Mouse (Mus musculus) MEL (cell line): ENCODE measurements at regions not wholly inside any gene's neighbourhood (a gene's known extent, or its start where the extent isn't known, plus 50 kb on each side); places are given as distances from the start of the nearest gene placed in this dataset.

ENCODE experiments used
- CTCF ChIP-seq, 3 experiments: IDR thresholded peaks in 2 of 3; conservative IDR thresholded peaks in 1 of 3; 2 replicates each; pipeline ENCODE4 v1.5.1; 2011 to 2012; ENCODE audit warnings: low read length in 3 of 3, low read depth in 2 of 3, mild to moderate bottlenecking in 2 of 3, improper control_type of control experiment in 1 of 3, inconsistent platforms in 1 of 3, mixed read lengths in 1 of 3, moderate library complexity in 1 of 3; ENCODE audit not compliant: control insufficient read depth in 1 of 3, insufficient read depth in 1 of 3, poor library complexity in 1 of 3, severe bottlenecking in 1 of 3
- E2F4 ChIP-seq: IDR thresholded peaks from 2 replicates; pipeline ENCODE4 v1.6.1; 2011; ENCODE audit warnings: low read depth, low read length, improper control_type of control experiment, borderline replicate concordance
- EP300 ChIP-seq, 2 experiments: IDR thresholded peaks; 2 replicates each; pipeline ENCODE4 v1.6.1; 2011; ENCODE audit warnings: improper control_type of control experiment in 2 of 2, low read length in 2 of 2, low read depth in 1 of 2, mild to moderate bottlenecking in 1 of 2
- MAX ChIP-seq: IDR thresholded peaks from 2 replicates; pipeline ENCODE4 v1.6.1; 2011; ENCODE audit warnings: low read length, improper control_type of control experiment
- MYC ChIP-seq: IDR thresholded peaks from 2 replicates; pipeline ENCODE4 v1.6.1; 2011; ENCODE audit warnings: low read depth, mild to moderate bottlenecking, low read length, improper control_type of control experiment, moderate library complexity
- POLR2A ChIP-seq, 2 experiments: IDR thresholded peaks; 2 replicates each; pipeline ENCODE4 v1.6.1; 2011 to 2012; ENCODE audit warnings: low read length in 2 of 2, mild to moderate bottlenecking in 2 of 2, control low read depth in 1 of 2, improper control_type of control experiment in 1 of 2, low read depth in 1 of 2, moderate library complexity in 1 of 2; ENCODE audit not compliant: control insufficient read depth in 1 of 2, insufficient read depth in 1 of 2, poor library complexity in 1 of 2
- SIN3A ChIP-seq: IDR thresholded peaks from 2 replicates; pipeline ENCODE4 v1.6.1; 2012; ENCODE audit warnings: low read length, improper control_type of control experiment, inconsistent platforms
- SMC3 ChIP-seq: IDR thresholded peaks from 2 replicates; pipeline ENCODE4 v1.6.1; 2011; ENCODE audit warnings: low read depth, low read length, improper control_type of control experiment
- TAL1 ChIP-seq: IDR thresholded peaks from 2 replicates; pipeline ENCODE4 v1.6.1; 2012; ENCODE audit warnings: mild to moderate bottlenecking, inconsistent platforms, low read length, moderate library complexity, mixed read lengths
- TBP ChIP-seq: IDR thresholded peaks from 2 replicates; pipeline ENCODE4 v1.8.0; 2011; ENCODE audit warnings: low read depth, low read length, improper control_type of control experiment

DNA sequence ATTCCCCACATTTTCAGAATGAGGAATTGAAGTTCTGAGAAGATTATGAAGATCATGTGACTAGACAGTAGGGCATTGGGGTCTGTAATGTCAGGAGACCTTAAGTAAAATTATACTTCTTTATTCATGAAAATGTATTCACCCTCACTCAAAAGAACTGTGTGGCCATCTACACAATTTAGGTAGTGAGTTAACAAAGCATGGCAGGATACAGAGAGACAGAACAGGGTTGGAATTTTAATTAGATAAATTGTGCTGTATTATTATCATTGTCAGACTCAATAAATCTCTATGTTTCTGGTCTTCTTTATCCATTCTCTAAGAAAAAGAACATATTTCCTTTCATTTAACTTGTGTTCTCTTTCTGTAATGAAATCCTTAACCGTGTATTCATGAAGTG lies 363.5 kb upstream of the Fam98a start:
- TF ChIP-seq CTCF (IDR thresholded peaks at IDR 0.05 in 2 of 3, conservative IDR thresholded peaks at IDR 0.05 in 1 of 3; ENCODE audit: control insufficient read depth in 1 of 3, insufficient read depth in 1 of 3, low read depth in 2 of 3, low read length in 3 of 3, poor library complexity in 1 of 3, severe bottlenecking in 1 of 3) = no peak
- no peak for TF ChIP-seq POLR2A (IDR thresholded peaks at IDR 0.05; ENCODE audit: control insufficient read depth in 1 of 2, insufficient read depth in 1 of 2, low read depth in 1 of 2, low read length in 2 of 2, poor library complexity in 1 of 2)
- TF ChIP-seq MAX = no peak
- no peak for TF ChIP-seq E2F4
- TF ChIP-seq TBP = no peak
- TF ChIP-seq TAL1 = no peak
- no peak for TF ChIP-seq EP300 (IDR thresholded peaks at IDR 0.05; ENCODE audit: low read depth in 1 of 2, low read length in 2 of 2)
- TF ChIP-seq SIN3A = no peak
- TF ChIP-seq SMC3 = no peak
- TF ChIP-seq MYC = no peak
